Mouse (Mus musculus): ENCODE measurements around the gene Sema7a.

Sema7a gene

DNA sequence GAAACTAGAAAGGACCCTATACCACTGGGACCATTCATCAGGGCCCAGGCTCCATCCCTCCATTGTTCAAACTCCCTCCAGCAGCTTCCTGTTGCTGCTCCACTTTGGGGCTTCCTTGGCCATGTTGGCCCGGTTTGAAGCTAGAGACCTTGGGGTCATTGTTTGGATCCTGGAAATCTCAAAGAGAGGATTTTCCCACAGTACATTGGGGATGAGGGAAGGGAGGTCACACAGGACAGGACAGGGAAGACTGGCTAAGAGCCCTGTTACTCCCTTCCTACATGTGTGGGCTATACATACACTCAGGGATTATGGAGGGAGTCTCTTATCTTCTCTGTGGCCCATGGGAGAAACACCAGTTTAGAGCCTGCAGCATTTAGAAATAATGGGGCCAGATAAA lies 18.7 kb downstream of the Sema7a start:
- in situ Hi-C loops (cut with MboI; ENCODE audit: unreplicated experiment in 2 of 2): no loop called here

DNA sequence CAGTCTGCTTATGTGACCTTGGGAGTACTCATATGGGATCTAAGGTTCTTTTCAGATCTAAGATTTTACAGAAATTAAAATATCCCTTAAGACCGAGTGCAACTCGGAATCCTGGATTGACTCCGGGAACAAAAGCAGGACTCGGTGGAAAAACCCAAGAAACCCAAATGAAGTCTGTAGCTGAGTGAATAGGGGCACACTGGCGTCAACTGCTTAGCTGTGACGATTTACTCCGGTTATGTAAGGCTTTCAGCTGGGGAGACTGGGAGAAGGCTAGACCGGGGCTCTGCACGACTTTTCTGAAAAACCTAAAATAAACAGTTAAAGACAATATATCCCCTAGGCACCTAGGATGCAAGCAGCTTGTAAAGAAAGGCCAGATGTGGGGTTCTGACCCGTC lies 19.5 kb downstream of the Sema7a start:
- in situ Hi-C loops (cut with MboI; ENCODE audit: unreplicated experiment in 2 of 2): no loop called here

DNA sequence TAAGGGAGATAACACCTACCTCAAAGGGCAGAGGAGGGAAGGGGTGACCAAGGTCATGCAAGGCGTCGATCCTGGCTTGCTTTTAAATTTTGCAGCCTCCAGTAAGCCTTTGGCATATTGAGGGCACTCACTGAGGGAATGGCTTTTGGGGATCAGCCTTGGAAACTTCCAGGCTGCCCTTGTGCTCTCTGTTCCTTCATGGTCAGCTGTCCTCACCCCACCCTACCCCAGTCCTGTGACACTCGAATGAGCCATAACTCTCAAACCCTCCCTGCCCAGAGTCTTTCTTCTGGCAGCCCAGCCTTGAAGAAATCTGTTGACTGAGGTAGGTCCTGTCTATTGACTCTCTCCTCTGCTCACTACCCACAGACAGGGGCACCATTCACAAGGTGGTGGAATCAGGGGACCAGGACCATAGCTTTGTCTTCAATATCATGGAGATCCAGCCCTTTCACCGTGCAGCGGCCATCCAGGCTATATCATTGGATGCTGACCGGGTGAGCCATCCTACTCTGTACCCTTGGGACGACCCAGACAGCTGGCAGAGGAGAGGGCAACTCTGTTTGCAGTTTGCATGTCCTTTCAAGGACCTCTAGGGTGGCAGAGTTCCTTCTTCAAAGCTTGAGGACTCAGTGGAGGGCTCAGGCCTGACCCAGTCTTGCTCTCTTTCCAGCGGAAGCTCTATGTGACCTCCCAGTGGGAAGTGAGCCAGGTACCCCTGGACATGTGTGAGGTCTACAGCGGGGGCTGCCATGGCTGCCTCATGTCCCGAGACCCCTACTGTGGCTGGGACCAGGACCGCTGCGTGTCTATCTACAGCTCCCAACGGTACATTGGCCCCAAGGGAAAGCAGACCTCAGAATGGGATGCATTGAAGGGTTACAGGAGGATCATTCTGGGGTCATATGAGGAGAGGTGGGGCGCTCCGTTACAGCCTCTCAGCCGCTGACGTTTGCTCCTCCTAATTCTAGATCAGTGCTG lies 20.3 kb downstream of the Sema7a start:
- in situ Hi-C loops (cut with MboI; ENCODE audit: unreplicated experiment in 2 of 2): no loop called here

DNA sequence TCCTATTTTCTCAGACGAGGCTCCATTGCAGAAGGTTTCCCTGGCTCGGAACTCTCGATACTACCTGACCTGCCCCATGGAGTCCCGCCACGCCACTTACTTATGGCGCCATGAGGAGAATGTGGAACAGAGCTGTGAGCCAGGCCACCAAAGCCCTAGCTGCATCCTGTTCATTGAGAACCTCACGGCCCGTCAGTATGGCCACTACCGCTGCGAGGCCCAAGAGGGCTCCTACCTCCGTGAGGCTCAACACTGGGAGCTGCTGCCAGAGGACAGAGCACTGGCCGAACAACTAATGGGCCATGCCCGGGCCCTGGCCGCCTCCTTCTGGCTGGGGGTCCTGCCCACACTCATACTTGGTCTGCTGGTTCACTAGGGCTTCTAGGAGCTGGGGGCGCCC lies 21.3 kb downstream of the Sema7a start:
- in situ Hi-C loops (cut with MboI; ENCODE audit: unreplicated experiment in 2 of 2): no loop called here

DNA sequence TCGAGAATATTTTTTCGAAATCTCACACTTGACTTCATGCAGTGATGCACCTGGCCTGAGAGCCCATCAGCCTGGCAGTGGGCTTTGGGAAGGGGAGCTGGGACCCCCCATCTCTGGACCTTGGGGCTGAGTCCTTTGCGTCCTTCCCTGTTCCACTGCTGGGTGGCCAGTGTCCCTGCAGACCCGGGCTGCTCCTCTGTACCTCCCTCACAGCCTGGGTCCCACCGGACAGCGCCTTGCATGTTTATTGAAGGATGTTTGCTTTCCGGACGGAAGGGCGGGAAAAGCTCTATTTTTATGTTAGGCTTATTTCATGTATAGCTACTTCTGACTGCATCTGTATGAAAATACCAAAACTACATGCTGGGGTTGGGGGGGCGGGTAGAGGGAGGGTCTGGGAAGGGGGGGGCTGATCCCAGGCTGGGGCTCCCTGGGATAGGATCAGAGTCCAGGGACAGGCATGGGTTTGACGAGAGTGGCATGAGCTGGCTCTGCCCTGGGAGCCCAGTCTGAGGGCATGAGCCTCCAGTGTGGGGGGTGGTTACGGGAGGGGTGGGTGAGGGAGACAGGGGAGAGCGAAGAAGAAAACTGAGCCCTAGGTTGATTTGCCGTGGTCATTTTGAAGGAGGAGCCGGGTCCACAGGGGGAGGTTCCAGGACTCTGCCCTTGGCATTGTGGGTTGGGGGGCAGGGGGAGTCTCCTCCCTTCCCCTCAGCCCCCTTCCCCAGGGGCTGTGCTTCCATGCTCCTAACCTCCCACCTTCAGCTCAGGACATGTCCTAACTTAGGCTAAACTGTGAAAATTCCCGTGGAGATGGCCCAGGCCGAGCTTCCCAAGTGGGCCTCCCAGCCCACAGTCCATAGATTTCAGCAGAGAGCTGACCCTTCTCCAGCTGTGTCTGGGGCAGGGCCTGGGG lies 22.2 kb downstream of the Sema7a start:
- in situ Hi-C loops (cut with MboI; ENCODE audit: unreplicated experiment in 2 of 2): no loop called here

DNA sequence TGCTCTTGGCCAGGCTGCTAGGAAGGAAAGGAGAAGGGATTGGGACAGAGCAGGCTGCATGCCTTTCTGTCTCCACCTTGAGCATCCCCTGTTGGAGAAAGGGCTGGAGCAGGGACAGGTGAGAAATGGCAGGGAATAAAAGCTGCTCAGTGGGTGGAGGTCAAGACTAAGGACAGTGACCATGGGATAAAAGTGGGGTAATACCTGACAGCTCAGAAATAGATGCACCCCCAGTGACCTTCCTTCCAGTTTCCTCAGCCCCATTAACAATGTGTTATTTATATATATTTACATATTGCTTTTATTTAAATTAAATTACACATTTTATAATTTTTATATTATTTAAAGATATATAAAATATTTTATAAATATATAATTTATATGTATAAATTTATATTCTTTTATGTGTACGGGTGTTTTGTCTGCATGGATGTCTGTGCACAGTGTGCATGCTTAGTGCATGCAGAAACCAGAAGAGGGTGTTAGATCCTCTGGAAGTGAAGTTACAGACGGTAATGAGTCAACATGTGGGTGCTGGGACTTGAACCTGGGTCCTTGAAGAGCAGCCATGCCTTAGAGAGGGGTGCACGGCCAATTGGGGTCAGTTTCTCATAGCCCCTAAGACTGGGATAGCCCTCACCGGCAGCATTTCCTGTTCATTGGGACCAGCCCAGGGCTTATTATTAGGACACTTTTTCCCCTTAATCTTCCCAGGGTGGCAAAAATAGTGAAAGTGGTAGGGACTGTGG lies 23.5 kb downstream of the Sema7a start:
- in situ Hi-C loops (cut with MboI; ENCODE audit: unreplicated experiment in 2 of 2): no loop called here

DNA sequence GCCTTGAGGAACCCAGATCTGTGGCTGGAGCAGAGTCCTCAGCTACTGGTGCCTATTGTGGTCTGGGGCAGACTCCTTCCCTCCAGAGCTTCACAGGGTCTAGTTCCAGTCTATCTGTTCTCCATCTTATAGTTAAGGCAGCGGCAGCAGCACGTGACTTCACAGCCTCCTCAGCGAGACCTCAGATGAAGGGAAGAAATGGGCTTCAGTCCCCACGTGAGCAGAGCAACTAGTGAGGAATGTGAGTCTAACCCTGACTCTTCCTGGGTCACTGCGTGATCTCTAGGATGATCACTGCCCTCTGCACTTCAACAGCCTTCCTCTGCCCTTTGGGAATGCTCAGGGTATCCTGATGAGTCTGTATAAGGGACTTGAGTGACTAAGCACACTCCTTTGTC lies 24.1 kb downstream of the Sema7a start:
- in situ Hi-C loops (cut with MboI; ENCODE audit: unreplicated experiment in 2 of 2): no loop called here

DNA sequence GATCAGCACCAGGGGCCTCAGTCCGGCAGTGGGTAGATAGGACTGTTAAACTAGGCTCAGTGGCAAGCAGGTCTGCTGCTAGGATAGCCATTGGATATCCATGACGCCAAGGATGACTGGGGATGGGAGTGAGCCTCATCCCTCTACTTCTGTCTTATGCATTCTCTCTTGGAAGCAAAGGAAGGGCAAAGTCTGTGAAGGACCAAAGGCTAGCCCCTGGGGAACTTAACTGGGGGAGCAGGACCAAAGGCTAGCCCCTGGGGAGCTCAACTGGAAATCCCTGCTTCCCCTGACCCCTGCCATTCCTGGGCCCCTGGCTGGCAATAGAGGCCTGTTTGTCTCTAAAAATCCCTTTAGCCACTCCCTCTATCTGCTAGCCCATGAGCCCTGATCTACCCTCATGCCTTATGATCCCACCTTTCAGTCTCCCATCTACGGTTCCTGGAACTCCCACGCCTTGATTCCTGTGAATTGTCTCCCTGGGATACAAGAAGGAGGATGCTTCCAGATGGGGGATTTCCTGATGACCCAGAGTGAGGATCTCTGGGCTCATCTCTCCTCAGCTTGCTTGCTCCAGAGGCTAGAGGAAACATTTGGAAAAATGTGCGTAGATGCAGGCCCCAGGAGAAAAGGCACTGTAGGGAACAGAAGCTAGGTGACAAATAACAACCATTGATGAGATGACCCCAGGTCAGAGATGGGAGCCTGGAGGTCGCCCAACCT lies 24.8 kb downstream of the Sema7a start:
- in situ Hi-C loops (cut with MboI; ENCODE audit: unreplicated experiment in 2 of 2): no loop called here

DNA sequence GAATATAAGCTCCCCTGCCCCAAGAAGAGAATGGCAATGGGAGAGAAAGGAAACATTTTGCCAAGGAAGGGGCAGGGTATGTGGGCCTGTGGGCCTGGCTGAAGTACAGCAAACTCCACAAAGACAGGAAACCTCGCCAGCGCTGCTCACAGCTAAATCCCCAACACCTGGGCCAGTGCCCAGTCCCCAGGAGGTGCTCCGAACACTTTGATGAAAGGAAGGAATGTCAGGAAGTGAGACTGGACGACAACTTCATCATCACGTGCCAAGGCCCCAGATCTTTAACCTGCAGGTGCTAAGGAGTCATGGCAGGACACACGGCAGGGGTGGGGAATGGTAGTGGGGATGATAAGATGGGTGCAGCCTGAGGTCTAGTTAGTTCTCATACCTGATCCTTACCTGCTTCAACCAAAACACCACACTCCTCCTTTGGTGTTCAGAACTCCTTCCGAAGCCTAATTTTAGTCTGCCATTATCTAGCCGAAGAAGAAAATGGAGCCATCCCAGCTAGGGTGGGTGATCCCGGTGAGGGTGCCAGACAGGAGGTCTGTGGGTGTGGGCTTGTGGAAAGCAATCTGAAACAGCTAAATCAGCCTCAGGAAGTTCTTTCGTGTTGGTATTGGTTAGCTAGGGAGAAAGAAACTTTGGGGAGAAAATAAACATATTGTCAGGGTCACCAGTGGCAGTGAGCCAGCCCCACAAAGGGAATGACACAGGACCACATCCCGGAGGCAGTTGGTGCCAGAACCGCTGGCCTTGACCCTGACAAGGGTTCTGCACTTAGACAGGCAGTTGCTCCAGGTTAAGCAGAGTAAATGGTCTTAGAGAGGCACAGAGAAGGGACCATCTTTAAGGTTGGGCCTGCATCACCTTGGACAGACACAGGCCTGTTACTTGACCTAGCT lies 25.6 kb downstream of the Sema7a start:
- in situ Hi-C loops (cut with MboI; ENCODE audit: unreplicated experiment in 2 of 2): no loop called here

DNA sequence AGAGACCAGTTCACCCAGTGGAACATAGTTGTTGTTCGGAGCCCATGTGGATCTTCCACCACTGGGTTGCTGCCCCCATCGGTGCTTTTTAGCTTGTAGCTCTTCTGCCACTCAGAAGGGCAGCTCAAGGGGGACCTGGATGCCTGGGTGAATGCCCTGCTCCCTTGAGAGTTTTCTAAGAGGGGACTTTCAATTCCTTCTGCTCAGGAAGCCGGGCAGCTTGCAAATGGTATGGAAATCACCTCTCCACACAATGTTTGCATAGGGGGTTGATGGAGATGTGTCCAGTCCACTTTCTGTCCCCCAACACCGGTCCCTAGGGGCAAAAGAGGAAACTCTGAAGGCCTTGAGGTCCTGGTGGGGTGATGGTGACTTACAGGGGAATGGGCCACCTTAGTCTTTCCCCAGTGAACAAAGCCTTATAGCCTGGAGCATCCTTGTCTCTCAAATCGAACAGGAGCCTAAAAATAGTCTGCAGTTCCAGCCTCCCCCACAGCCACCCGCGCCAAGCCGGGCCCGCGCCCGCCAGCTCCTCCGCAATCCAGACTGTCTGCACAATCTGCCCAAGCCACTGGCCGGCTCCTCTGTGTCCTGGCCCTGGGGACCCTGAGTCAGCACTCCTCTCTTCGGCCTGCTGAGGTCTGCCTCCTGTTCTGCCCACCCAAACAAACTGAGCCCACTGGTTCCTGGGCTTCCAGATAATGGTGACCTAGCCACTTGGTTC lies 27.5 kb downstream of the Sema7a start:
- in situ Hi-C loops (cut with MboI; ENCODE audit: unreplicated experiment in 2 of 2): no loop called here

DNA sequence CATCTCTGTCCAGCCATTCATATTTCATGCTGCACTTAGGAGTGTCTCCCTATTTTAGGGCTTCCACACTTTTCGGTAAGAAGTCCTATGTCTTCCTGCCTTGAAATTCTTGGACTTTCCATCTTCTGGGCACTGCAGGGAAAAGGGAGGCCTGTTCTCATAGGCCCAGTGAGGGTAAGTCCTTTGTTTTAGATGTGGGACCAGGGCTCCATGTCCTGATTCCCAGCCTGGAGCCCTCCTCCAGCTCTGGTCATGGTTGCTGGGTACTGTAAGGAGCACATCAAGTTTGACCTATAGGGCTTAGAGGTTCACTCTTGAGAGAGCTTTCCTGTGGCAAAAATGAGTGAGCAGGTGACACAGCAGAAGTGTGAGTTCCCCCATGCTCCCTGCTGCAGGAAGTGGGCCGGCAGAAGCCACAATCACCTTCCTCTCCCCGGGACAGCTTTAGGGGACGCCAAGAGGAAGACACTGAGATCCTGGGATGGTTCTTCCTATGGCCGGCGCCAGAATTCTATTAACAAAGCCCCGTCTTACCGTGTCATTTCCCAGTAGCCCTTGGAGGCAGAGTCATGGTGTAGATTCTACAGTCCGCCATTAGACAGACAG lies 28.4 kb downstream of the Sema7a start:
- in situ Hi-C loops (cut with MboI; ENCODE audit: unreplicated experiment in 2 of 2): no loop called here

DNA sequence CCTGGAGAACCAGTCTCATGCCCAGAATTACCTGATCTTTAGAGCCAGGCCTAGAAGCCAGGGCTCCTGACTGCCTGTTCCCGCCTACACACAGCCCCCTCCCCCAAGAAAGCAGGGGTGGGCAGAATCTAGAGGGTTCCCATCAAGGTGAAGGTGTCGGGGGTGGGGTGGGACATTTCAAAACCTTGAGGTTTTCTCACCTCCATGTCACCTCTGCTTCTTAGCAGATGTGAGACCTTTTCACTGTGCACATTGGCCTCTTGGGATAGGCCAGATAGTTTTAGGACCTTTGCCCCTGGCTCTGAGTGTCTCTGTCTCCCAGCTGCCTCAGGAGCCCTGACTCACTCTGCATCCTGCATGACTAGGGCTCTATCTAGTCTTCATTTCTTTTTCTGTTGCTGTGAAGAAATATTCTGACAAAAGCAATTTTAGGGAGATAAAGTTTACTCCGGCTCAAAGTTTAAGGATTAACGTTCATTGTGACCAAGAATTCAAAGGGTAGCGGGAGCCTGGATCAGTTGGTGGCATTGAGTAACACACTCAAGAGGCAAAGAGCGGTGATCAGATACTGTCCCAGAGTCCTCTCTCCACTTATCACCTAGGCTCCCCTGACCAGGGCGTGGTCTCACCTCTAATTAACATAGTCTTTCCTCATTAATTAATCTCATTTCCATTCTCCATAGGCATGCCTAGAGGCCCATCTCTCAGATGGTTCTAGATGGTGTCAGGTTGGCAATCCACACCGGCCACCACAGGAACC lies 29.1 kb downstream of the Sema7a start:
- in situ Hi-C loops (cut with MboI; ENCODE audit: unreplicated experiment in 2 of 2): no loop called here

DNA sequence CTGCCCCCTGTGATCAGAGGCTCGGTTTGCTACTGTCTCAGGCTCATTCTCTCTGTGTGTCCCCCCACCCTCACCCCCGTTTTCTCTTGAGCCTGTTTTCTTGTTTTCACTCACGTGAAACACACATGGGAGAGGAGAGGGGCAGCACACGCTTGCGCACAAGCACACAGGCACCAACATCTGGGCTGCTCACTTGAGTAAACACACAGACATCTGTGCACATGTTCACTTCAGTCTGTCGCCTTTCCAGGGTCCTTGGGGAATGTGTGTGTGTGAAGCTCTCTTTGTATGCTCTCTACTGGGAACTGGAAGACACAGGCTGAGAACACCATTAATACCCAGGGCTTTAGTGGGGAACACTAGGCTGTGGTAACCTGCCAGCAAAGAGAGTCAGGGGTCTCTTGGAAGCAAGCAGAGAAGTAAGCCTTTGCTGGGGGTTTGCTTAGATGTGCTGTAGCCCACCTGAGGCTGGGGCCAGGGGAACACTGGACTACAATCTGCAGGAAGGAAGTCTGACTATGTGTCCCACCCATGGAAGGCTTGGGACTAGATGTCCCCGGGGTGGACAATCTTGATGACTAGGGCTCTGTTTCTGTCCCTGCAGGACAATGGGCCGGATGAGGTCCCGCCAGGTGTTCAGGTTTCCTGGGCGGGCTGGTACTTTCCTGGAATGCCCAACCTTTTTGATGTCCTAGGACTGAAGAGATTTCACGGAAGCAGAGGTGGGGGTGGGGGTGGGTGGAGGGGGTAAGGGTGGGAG lies 30.0 kb downstream of the Sema7a start:
- in situ Hi-C loops (cut with MboI; ENCODE audit: unreplicated experiment in 2 of 2): no loop called here

DNA sequence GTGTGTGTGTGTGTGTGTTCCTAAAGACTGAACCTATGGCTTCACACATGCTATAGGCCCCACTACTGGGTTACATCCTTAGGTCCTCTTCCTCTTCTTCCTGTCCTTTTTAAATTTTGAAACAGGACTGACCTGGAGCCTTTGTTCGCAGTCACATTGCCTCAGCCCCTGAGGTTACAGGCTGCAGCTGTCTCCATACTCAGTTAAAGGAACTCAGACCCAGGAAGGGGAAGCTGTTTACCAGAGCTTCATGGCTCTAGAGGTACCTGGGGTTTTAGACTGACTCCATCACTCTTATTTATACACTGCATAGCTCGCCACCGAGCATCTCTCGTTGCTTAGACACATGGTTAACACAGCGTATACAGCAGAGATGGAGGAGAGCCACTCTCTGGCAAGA lies 31.5 kb downstream of the Sema7a start:
- in situ Hi-C loops (cut with MboI; ENCODE audit: unreplicated experiment in 2 of 2): no loop called here

DNA sequence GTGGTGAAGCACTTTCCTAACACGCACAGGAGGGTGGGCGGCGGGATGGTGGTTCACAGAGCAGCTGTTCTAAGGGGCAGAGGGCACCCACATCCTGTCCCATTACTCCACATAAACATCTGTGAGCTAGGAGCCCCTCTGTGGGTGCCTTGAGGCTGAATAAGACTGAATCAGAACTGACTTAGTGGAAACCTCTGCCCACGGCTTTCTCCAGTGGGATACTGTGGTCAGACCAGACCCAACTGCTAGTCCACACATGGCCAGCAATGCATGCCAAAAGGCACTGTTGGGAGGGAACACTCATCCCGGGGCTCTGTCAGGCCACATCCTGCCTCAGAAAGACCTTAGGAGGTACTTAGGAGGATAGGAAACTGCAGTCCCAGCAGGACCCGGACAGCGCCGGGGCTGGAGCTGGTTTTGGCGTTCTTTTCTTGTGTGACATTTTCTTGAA lies 32.3 kb downstream of the Sema7a start:
- in situ Hi-C loops (cut with MboI; ENCODE audit: unreplicated experiment in 2 of 2): no loop called here

DNA sequence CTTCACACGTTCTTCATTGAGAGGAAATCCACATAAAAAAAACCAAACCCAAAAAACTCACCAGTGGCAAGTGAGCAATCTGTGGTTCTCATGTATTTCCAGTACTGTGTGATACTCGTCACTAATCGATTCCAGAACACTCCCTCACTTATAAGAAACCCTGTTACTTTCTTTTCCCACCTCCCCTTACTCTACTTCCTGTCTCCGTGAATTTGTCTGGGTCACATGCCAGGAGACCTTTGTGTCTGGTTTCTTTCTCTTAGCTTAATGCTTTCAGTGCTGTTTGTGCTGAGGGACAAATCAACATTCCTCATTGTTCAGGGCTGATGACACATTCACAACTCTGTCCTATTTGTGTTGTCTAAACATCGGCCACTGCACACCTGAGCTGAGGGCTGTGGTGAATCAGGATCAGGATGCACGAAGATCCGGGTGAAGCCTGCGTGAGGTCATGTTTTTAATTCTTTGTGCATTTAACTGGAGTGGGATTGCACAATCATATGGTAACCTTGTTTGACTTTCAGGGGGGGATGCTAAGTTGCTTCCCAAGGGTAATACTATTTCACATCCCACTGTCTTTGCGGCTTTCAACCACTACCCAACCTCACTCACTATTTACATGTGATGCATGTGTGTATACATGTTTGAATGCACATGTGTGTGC lies 33.0 kb downstream of the Sema7a start:
- in situ Hi-C loops (cut with MboI; ENCODE audit: unreplicated experiment in 2 of 2): no loop called here
